Mouse (Mus musculus) embryonic fibroblast, embryonic 13.5 days (primary cell): ENCODE measurements around the gene Lrrc28.

Experiments used
- CTCF ChIP-seq: IDR thresholded peaks from 2 replicates; pipeline ENCODE4 v1.5.1; 2011; ENCODE audit warnings: mild to moderate bottlenecking, control low read depth, low read length, moderate library complexity, borderline replicate concordance; ENCODE audit not compliant: insufficient read depth
- POLR2A ChIP-seq: IDR thresholded peaks from 2 replicates; pipeline ENCODE4 v1.6.1; 2011; ENCODE audit warnings: low read depth, mild to moderate bottlenecking, control low read depth, low read length, moderate library complexity

DNA sequence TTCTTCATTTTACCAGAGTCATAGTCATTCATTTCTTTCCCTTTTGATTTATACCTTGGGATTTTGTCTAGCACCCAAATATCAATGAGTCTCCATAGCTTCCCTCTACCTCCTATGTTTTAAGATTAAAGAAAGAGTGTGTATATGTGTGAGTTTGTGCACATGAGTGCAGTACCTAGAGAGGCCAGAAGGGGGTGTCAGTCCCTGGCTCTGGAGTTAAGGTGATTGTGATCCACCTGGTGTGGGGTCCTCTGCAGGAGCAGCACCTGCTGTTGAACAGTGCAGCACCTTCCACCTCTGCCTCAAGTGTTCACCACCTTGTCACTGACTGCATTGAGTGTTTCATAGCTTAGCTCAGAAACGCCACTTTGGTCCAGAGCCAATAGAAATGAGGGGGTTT is 25.9 kb upstream of the Lrrc28 start:
- TF ChIP-seq CTCF (no peak), POLR2A (no peak)
